Mouse (Mus musculus): ENCODE measurements at regions not wholly inside any gene's neighbourhood (a gene's known extent, or its start where the extent isn't known, plus 50 kb on each side); places are given as distances from the start of the nearest gene placed in this dataset.

GRCm38 (mm10) chr19:25729103-25729502, 56.9 kb downstream of the Dmrt2 start:
- no peak for DNase-seq (ENCODE audit: low read depth, low spot score)

GRCm38 (mm10) chr19:25729633-25730032, 57.4 kb downstream of the Dmrt2 start:
- no peak for DNase-seq (ENCODE audit: low read depth, low spot score)

GRCm38 (mm10) chr19:25778455-25778854, 106.2 kb downstream of the Dmrt2 start:
- DNase-seq (ENCODE audit: low read depth, low spot score): no peak

GRCm38 (mm10) chr19:25779356-25779755, 107.1 kb downstream of the Dmrt2 start:
- DNase-seq (ENCODE audit: low read depth, low spot score): no peak

- no peak for DNase-seq (ENCODE audit: low read depth, low spot score)
Measured at GRCm38 (mm10) chr19:25781314-25781713, 109.1 kb downstream of the Dmrt2 start.

GRCm38 (mm10) chr19:25802692-25803091, 130.5 kb downstream of the Dmrt2 start:
- DNase-seq (ENCODE audit: low read depth, low spot score): no peak

- DNase-seq (ENCODE audit: low read depth, low spot score): no peak
Measured at GRCm38 (mm10) chr19:25805351-25805750, 133.1 kb downstream of the Dmrt2 start.

- DNase-seq (ENCODE audit: low read depth, low spot score): no peak
Measured at GRCm38 (mm10) chr19:25813651-25814050, 141.4 kb downstream of the Dmrt2 start.

- DNase-seq (ENCODE audit: low read depth, low spot score): no peak
Measured at GRCm38 (mm10) chr19:25845158-25845557, 172.9 kb downstream of the Dmrt2 start.

GRCm38 (mm10) chr19:25856344-25856743, 184.1 kb downstream of the Dmrt2 start:
- no peak for DNase-seq (ENCODE audit: low read depth, low spot score)

GRCm38 (mm10) chr19:25863312-25863711, 191.1 kb downstream of the Dmrt2 start:
- DNase-seq (ENCODE audit: low read depth, low spot score): no peak

- DNase-seq (ENCODE audit: low read depth, low spot score): no peak
Measured at GRCm38 (mm10) chr19:25906721-25907120, 234.5 kb downstream of the Dmrt2 start.

- DNase-seq (ENCODE audit: low read depth, low spot score): no peak
Measured at GRCm38 (mm10) chr19:25922052-25922451, 249.8 kb downstream of the Dmrt2 start.

- DNase-seq (ENCODE audit: low read depth, low spot score): no peak
Measured at GRCm38 (mm10) chr19:25922806-25923205, 250.6 kb downstream of the Dmrt2 start.

GRCm38 (mm10) chr19:25923727-25924384, 251.6 kb downstream of the Dmrt2 start:
- DNase-seq (ENCODE audit: low read depth, low spot score): no peak

GRCm38 (mm10) chr19:25924385-25924769, 252.2 kb downstream of the Dmrt2 start:
- no peak for DNase-seq (ENCODE audit: low read depth, low spot score)

- DNase-seq (ENCODE audit: low read depth, low spot score): no peak
Measured at GRCm38 (mm10) chr19:25927220-25927619, 255.0 kb downstream of the Dmrt2 start.

GRCm38 (mm10) chr19:25937343-25937742, 265.1 kb downstream of the Dmrt2 start:
- no peak for DNase-seq (ENCODE audit: low read depth, low spot score)

- no peak for DNase-seq (ENCODE audit: low read depth, low spot score)
Measured at GRCm38 (mm10) chr19:25971210-25971609, 299.0 kb downstream of the Dmrt2 start.

- no peak for DNase-seq (ENCODE audit: low read depth, low spot score)
Measured at GRCm38 (mm10) chr19:25975202-25975601, 303.0 kb downstream of the Dmrt2 start.

GRCm38 (mm10) chr19:25980308-25980707, 308.1 kb downstream of the Dmrt2 start:
- no peak for DNase-seq (ENCODE audit: low read depth, low spot score)

- DNase-seq (ENCODE audit: low read depth, low spot score): no peak
Measured at GRCm38 (mm10) chr19:26014620-26015180, 342.5 kb downstream of the Dmrt2 start.

GRCm38 (mm10) chr19:26021141-26021540, 348.9 kb downstream of the Dmrt2 start:
- no peak for DNase-seq (ENCODE audit: low read depth, low spot score)

- DNase-seq (ENCODE audit: low read depth, low spot score): no peak
Measured at GRCm38 (mm10) chr19:26026103-26026502, 353.9 kb downstream of the Dmrt2 start.
